Mouse (Mus musculus) olfactory bulb, adult 2 months (tissue): ENCODE measurements at regions not wholly inside any gene's neighbourhood (a gene's known extent, or its start where the extent isn't known, plus 50 kb on each side); places are given as distances from the start of the nearest gene placed in this dataset.

ENCODE experiments used
- CTCF ChIP-seq: fragments of 200-500 bp; IDR thresholded peaks from 2 replicates; pipeline ENCODE4 v1.5.1; 2012; ENCODE audit warnings: low read depth, mild to moderate bottlenecking, low read length, moderate library complexity; ENCODE audit not compliant: insufficient read depth
- POLR2A ChIP-seq: fragments of 200-500 bp; IDR thresholded peaks from 2 replicates; pipeline ENCODE4 v1.6.1; 2012; ENCODE audit warnings: mild to moderate bottlenecking, low read depth, low read length, moderate library complexity; ENCODE audit not compliant: insufficient read depth

- TF ChIP-seq CTCF (no peak), POLR2A (no peak)
Measured at GRCm38 (mm10) chr13:59969484-59969883, 146.5 kb upstream of the Tut7 start.
